Mouse (Mus musculus): ENCODE data around the gene Olfr1057.
"Not testable (repeated sequence)": the region's sequence is repeated elsewhere in the genome, so short reads cannot be mapped to it uniquely, and the experiment has no call there.

Gene Olfr1057

DNA sequence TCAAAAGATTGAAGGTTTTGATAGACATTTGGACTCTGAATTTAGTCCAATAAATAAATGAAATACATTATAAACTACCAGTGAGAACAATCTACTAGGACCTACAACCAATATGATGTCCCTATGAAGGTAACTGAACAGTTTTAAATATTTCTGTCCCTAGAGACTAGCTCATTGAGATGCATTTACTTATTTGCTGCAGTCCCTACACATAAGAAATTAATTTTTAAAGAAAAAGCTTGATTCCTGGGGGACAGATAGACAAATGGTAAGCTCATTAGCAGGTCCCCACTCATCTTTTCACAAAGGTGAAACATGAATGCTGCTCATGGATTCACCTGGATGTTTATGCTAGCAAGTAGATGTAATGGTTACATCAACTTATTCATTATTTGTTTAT, at the start of gene Olfr1057:
TSS of gene Olfr1057 (minus strand) at position 101 of the 400 bp plus-strand sequence.
- no peak for DNase-seq

DNA sequence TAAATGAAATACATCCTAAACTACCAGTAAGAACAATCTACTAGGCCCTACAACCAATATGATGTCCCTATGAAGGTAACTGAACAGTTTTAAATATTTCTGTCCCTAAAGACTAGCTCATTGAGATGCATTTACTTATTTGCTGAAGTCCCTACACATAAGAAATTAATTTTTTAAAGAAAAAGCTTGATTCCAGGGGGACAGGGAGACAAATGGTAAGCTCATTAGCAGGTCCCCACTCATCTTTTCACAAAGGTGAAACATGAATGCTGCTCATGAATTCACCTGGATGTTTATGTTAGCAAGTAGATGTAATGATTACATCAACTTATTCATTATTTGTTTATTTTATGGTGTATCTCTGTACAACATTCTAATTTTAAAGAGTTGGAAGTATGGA, 48.5 kb upstream of the Olfr1057 start, which contains the start of gene Olfr1062:
TSS of gene Olfr1062 (minus strand) at position 101 of the 400 bp plus-strand sequence.
- DNase-seq, result not testable (repeated sequence)

DNA sequence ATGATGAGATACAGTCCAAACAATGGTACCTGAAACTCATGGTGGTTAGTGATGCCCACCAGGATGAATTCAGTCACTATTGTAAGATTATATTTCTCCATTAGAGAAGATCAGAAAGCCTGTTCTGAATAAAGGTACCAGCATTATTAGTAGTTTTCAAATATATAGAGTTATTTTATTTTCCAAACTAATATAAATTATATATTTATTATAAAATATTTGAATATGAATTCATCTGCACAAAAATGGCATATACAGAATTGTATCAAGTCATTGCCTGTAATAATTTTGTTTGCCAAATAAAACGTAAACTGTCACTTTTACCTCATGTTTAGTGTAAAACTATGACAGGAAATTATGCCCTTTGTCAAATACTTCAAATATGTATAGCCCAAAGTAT, 35.8 kb upstream of the Olfr1057 start, which contains the start of gene Olfr1061:
TSS of gene Olfr1061 (minus strand) at position 101 of the 400 bp plus-strand sequence.
- DNase-seq, result no peak

DNA sequence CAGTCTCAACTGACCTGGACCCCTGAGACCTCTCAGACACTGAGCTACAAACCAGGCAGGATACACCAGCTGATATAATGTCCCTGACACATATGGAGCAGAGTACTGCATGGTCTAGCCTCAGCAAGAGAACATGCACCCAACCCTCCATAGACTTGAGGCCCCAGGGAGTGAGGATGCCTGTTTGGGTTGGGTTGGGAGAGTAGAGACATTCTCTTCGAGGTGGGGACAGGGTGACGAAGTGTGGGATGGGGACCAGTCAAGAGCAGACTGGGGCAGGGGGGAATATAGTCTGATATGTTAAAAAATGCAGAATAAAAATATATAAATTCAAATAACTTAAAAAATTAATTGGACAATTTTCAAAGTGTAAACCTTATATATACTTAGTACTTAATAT, 16.9 kb upstream of the Olfr1057 start:
- DNase-seq, result no peak

DNA sequence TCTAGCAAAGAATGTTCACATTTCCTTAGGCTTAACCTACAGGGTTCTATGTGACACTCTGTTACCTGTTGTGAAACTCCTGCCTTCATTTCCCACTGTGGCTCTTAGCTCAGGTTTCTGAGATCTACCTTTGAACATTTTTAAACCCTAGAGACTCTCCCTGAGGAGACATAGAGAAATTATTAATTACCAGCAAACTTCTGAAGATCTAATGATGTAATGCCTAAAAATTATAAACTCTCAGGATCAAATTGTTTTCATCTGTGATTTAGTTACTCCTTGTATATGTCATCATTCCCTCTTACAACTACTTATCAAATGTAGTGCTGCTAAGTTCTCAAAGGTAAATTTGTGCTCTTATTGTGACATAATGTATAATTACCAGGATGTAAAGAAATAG, 10.3 kb upstream of the Olfr1057 start, which contains the start of gene Olfr1058:
TSS of gene Olfr1058 (minus strand) at position 101 of the 400 bp plus-strand sequence.
- not testable (repeated sequence) for DNase-seq

DNA sequence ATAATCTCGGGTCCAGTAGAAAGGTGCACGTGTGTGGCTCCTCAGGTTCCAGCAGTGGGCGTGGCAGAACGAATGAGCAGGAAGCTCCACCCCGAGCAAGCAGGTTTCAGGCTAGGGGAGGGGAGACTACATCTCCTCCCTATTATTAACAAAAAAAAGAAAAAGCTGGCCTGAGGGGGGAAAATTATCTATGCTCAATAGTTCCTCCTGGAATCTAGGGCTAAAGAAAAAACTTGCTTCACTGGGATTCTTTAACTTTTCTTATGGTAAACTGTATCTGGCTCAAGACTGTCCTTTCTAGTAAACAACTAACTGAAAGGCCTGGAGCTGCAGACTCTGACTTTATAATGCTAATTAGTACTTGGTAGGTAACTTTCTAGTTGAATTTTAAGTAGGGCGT, 11.9 kb downstream of the Olfr1057 start:
- not testable (repeated sequence) for DNase-seq

DNA sequence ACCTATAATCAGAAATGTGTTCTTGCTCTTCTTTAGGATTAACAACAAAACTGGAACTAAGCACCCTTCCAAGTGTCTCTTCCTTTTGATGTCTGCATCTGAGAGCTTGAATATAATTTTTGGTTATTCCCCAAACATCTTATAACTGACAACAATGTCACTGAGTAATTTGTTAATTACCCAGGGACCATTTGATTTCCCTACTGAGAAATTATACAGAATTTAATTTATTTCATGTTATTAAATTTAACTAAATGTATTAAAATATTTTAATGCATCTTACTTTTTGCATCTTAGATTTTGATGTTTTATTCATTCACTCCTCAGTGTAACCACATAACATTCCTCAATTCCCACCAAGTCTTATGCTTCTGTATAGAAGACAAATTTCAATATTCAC, 15.8 kb downstream of the Olfr1057 start, which contains the start of gene Olfr1056:
TSS of gene Olfr1056 (minus strand) at position 101 of the 400 bp plus-strand sequence.
- DNase-seq, result no peak

DNA sequence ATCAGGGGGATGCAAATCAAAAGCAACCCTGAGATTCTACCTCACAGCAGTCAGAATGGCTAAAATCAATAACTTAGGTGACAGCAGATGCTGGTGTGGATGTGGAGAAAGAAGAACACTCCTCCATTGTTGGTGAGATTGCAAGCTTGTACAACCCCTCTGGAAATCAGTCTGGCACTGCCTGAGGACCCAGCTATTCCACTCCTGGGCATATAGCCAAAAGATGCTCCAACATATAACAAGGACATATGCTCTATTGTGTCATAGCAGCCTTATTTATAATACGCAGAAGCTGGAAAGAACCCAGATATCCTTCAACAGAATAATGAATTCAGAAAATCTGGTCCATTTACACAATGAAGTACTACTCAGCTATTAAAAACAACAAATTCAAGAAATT, 26.4 kb downstream of the Olfr1057 start:
- not testable (repeated sequence) for DNase-seq

DNA sequence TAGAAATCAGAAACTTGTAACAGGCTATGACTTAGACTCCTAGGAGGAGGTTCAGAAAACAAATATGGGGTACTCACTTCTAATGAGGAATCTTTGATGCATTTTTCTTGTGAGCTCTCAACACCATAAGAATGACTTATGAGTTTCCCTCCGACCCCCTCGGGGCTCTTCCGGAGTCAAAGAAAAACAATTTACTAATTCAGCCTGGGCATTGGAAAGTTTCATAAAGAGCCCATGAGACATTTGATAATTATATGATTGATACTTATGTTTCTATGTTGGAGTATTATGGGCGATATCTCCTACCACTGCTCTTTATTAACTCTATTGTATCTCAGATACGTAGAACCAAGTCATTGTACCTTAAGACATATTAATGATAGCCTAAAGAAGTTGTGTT, 28.0 kb downstream of the Olfr1057 start, which contains the start of gene Olfr1055:
TSS of gene Olfr1055 (minus strand) at position 101 of the 400 bp plus-strand sequence.
- no peak for DNase-seq

DNA sequence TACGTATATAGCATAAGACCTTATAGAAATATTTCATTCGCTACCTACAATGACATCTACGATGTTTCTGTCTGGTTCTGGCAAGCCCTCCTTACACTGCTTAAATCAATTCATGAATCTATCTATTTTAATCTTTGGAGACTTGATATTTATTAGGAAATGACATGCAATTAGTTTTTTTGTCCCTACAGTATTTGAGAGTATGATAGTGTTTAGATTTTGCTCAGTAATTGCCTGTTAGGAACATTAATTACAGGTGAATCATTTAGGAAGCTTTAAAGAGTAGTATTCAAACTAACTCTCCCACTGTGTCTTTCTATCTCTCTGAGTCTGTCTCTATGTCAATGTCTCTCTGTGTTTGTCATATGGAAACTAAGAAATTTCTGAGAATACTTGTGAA, 42.9 kb downstream of the Olfr1057 start, which contains the start of gene Olfr1054:
TSS of gene Olfr1054 (minus strand) at position 101 of the 400 bp plus-strand sequence.
- no peak for DNase-seq

Measured in cerebellum, adult 9-11 months (tissue).